Mouse (Mus musculus): ENCODE measurements at regions not wholly inside any gene's neighbourhood (a gene's known extent, or its start where the extent isn't known, plus 50 kb on each side); places are given as distances from the start of the nearest gene placed in this dataset.

GRCm38 (mm10) chr1:183669674-183670073 is 251.7 kb downstream of the Hhipl2 start:
- no peak for TF ChIP-seq POLR2A (IDR thresholded peaks at IDR 0.05; ENCODE audit: insufficient read length, low read depth)
- no peak for TF ChIP-seq USF1 (IDR thresholded peaks at IDR 0.05; ENCODE audit: low read depth)
- no peak for TF ChIP-seq MAX (IDR thresholded peaks at IDR 0.05; ENCODE audit: low read depth)
- TF ChIP-seq E2F4 (IDR thresholded peaks at IDR 0.05; ENCODE audit: insufficient read depth), result no peak
- TF ChIP-seq TCF3 (IDR thresholded peaks at IDR 0.05; ENCODE audit: insufficient read length, low read depth), result no peak
- TF ChIP-seq POLR2AphosphoS2 (IDR thresholded peaks at IDR 0.05; ENCODE audit: insufficient read length, low read depth), result no peak
- no peak for TF ChIP-seq TCF12 (IDR thresholded peaks at IDR 0.05; ENCODE audit: insufficient read depth, poor library complexity, severe bottlenecking)
- peak in 1 of 3 experiments; percentile 50 for TF ChIP-seq MYOG (IDR thresholded peaks at IDR 0.05; ENCODE audit: control insufficient read depth in 1 of 3, insufficient read depth in 1 of 3, insufficient read length in 2 of 3, low read depth in 2 of 3)
- no peak for TF ChIP-seq REST (IDR thresholded peaks at IDR 0.05; ENCODE audit: insufficient read depth, insufficient read length)
- TF ChIP-seq MYOD1 (IDR thresholded peaks at IDR 0.05; ENCODE audit: control insufficient read depth in 1 of 3, insufficient read length in 2 of 3, low read depth in 2 of 3), result peak in 2 of 3 experiments; percentile 48 to 61
- no peak for TF ChIP-seq SRF (IDR thresholded peaks at IDR 0.05; ENCODE audit: control insufficient read depth, insufficient read length, low read depth)
